Mouse (Mus musculus) left cerebral cortex, adult 6 months (tissue): ENCODE results near the gene Alkbh7. TPM values are rescaled to one million over a fixed set of nuclear protein-coding genes. Genes with fewer than 3 reads are reported as not detected.

Experiments used
- long read RNA-seq, 2 experiments: library from polyadenylated mRNA; unstranded; transcript quantifications; one replicate each; pipeline ENCODE4 v2.0.0; 2019 to 2020
- polyA plus RNA-seq: library from polyadenylated mRNA; unstranded; fragments of <200 nt; fragmentation: Nextera tagmentation; gene quantifications from 2 replicates; pipeline ENCODE4 v1.2.3, GENCODE M21; 2021

Gene Alkbh7
- 62.5 and 64.6 TPM in 2 replicates for polyA plus RNA-seq
- long read RNA-seq, experiment 1, transcript Alkbh7-201 (4 exons, 917 nt), result major isoform, 12 of 13 reads
- long read RNA-seq, experiment 1, partial matches to known transcripts, result 0 of 13 reads
- long read RNA-seq, experiment 1, other reads (novel, unspliced or antisense), result 1 of 13 reads
- long read RNA-seq, experiment 2, transcript Alkbh7-201 (4 exons, 917 nt), result major isoform, 75 of 81 reads
- long read RNA-seq, experiment 2, partial matches to known transcripts, result 2 of 81 reads
- long read RNA-seq, experiment 2, other reads (novel, unspliced or antisense), result 1 of 81 reads

DNA sequence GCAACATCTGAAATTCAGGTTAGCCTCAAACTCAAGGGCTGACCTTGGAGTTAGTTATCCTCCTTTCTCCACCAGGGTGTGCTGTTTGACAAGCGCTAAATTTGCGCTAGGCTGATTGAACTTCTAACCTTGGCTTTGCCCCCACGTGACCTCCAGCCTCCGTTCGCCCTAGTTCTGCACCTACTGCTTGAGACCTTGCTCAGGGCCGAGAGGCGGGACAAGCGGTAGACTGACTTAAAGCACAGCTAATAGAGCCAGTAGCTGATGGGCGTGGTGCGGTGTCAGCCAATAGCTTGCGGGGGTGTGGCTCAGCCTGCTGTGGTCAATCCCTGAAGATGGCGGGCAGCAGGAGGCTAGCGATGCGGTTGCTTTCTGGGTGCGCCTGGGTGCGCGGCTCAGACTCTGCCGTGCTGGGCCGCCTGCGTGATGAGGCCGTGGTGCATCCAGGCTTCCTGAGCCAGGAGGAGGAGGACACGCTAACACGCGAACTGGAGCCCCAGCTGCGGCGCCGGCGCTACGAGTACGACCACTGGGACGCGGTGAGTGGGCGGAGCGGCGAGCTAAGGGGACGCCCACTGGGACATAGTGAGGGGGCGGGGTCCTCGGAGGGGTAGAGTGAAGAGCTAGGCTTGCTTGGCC is at the start of gene Alkbh7:
TSS of gene Alkbh7 (plus strand) at position 311 of the 639 bp plus-strand sequence.

DNA sequence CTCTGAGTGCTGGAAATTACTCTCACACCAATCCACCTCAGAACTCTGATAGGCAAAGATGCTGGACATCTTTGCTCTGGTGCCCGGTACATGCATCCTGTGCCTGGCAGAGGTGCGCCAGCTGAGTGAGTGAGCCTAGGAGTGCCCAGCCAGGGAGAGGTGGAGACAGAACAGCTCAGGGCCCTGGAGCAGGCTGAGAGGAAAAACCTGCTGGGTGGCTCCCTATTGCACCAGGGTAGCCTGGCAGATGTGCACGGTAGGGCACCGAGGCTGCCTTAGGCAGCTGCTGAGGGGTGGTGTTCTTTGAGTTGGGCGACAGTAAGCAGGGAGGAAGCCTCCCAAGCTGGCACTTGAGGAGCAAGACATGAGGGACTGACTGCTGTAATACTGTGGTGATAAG is 15.1 kb upstream of the Alkbh7 start, which contains the start of gene Acer1:
TSS of gene Acer1 (minus strand) at position 114 of the 400 bp plus-strand sequence.

DNA sequence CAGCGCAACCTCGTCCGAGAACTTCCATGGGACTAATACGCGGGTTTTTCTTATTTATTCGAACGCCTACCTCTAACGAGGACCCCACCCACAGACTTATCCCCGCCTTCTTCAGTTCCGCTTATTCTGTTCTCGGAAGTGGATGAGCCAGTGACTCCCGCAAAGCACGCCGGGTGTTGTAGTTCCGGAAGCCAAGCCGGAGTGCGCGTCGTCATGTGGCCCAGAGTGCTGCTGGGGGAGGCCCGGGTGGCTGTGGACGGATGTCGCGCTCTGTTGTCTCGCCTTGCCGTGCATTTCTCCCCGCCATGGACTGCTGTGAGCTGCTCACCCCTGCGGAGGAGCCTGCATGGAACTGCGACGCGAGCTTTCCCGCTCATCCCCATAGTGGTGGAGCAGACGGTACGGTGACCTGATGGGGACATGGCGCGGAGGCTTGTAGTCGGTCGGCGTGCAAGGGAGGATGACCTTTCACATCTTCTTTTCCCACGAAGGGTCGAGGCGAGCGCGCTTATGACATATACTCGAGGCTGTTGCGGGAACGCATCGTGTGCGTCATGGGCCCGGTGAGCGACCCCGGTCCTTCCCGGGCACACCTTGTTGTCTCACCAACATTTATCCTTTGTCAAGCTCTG is 6.9 kb upstream of the Alkbh7 start, which contains the start of gene Clpp:
TSS of gene Clpp (plus strand) at position 191 of the 632 bp plus-strand sequence.

DNA sequence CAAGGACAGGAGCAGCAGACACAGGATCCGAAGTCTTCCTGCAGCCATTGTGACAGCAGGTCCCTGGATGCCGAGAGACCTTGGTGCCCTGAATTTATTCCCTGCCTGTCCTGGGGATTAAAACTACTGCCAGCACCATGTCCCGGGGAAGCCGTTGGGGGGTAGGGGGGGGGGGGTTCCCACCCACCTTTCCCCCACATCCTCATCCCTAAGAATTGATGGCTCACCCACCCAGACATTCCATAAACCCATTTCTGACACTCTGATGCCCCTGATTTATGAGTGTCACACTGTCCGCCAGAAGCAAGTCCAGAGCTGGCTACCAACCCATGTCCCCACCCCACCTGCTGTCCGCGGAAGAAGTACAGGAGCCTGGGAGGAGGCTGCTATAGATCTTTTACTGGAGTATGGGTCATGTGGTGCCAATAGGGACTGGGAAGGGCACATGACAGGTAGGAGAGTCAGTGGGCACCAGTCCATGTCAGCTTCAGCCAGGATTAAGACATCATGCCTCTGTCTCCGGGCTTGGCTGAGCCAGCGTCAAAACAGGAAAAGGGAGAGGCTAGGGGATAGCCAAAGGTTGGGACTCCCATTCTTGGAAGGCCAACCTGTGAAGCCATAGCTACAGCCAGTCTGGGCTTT is 3.0 kb downstream of the Alkbh7 start, which contains the start of gene Pspn:
TSS of gene Pspn (minus strand) at position 51 of the 642 bp plus-strand sequence.

DNA sequence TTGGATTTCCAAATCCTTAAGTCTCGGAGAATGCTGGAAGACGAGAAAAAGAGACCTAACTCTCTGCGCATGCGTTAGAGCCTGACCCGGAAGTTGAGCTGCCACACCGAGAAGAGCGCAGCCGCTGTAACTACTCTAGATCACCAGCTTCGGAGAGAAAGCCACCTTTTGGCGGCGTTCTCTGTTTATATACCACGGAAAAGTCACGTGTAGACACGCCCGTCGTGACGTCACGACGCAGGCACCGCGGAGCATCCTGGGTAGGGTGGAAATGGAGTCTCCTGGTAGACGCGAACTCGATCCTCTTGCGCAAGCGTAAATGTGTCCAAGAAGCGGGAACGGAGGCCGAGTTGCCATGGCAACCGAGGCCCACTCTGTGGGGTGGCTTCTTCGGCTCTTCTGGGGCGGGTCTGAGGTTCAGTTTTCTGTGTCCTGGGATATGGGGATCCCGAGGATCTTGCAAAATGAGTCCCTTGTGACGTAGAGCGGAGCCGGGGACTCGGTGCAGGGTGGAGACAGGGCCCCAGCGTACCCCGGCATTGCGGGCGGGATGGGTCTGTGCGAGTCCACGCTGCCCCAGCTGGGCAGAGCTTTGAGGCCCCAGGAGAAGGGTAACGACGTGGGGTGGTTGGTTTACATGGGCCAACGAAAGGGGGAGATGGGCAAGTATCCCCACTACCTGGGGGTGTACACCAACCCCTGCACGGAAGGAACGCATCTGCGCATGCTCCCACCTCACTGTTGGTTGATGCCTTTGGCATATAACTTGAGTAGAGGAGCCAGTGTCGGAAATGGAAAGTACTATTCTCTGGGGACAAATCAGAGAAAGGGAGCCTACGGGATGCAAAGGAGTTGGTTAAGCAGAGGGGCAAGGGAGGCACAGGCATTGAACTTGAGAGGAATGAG is 14.3 kb downstream of the Alkbh7 start, which contains the start of the genes Gtf2f1 and Gm17949:
TSS of gene Gtf2f1 (minus strand) at position 53 of the 906 bp plus-strand sequence.
TSS of gene Gm17949 (plus strand) at position 234 of the 906 bp plus-strand sequence.

DNA sequence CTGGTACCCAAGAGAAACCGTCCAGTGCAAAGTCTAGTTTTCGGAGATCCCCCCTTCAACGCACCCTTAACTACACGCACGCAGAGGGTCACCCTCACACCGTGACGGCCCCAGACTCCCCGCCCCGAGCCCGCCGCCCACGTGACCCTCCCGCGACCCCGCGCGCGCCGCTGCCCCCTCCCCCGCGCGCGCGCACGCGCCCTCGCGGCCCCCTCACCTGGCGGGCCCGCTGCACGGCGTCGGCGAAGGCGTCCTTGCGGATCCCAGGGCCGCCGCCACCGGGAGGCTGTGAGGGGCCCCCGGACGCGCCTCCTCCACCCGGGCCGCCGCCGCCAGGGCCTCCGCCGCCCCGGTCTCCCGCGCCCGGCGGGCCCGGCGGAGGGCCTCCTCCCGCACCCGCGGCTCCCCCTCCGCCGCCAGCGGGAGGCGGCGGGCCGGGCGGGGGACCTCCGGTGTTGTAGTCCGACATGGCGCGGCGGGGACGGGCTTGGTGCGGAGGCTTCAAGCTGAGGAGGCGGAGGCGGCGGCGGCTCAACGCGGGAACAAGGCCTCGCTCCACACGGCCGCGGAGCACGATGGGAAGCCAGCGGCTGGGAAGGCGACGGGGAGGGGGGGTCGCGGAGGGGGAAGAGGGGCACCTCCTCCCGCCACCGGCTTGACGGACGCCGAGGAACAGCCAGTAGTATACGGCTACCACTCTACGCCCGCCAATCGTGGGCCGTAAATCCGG is 34.0 kb downstream of the Alkbh7 start, which contains the start of gene Khsrp:
TSS of gene Khsrp (minus strand) at position 592 of the 730 bp plus-strand sequence.

DNA sequence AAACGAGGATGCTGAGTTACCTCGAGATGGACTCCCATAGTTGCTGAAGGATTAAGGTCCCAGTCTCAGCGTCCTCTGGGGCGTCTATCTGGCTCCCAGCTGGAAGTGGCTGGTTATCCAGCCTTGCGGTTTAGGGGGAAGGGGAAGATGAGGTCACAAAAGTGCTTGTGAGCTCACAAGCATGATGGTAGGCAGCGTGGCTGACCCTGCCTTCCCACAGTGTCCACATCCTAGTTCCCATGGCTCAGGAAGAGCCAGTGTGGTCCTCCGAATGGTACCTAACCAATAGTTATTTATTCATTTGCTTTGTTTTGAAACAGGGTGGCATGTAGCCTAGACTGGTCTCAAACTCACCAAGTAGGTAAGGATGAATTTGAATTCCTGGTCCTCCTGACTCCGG is 44.4 kb downstream of the Alkbh7 start, which contains the start of gene Slc25a41:
TSS of gene Slc25a41 (minus strand) at position 101 of the 400 bp plus-strand sequence.

Other genes with a start within 250 kb of the Alkbh7 start
- gene Nrtn, start 239.8 kb upstream of the Alkbh7 start, polyA plus RNA-seq, result 3.3 and 6.1 TPM in 2 replicates
- gene Dus3l, start 232.6 kb upstream of the Alkbh7 start, polyA plus RNA-seq, result 24.7 and 26.8 TPM in 2 replicates
- 0.29 TPM in 1 of 2 replicates, not detected in the other for gene Prr22, start 227.1 kb upstream of the Alkbh7 start, polyA plus RNA-seq
- gene Rfx2, start 166.3 kb upstream of the Alkbh7 start, polyA plus RNA-seq, result 1.0 and 1.1 TPM in 2 replicates
- gene Acsbg2, start 122.9 kb upstream of the Alkbh7 start, polyA plus RNA-seq, result not detected in 2 replicates
- gene 1700061G19Rik, start 121.9 kb upstream of the Alkbh7 start, polyA plus RNA-seq, result 0.07 and 0.13 TPM in 2 replicates
- gene Mllt1, start 61.9 kb upstream of the Alkbh7 start, polyA plus RNA-seq, result 4.6 and 11.4 TPM in 2 replicates
- not detected in 2 replicates for gene Acer1, start 15.2 kb upstream of the Alkbh7 start, polyA plus RNA-seq
- gene Clpp, start 7.0 kb upstream of the Alkbh7 start, polyA plus RNA-seq, result 172 and 205 TPM in 2 replicates
- not detected in 2 replicates for gene Pspn, start 2.7 kb downstream of the Alkbh7 start, polyA plus RNA-seq
- 63.0 and 79.7 TPM in 2 replicates for gene Gtf2f1, start 13.9 kb downstream of the Alkbh7 start, polyA plus RNA-seq
- gene Gm17949, start 14.1 kb downstream of the Alkbh7 start, polyA plus RNA-seq, result not detected in 2 replicates
- 3.1 and 6.7 TPM in 2 replicates for gene Khsrp, start 34.2 kb downstream of the Alkbh7 start, polyA plus RNA-seq
- not detected in 2 replicates for gene Slc25a41, start 44.3 kb downstream of the Alkbh7 start, polyA plus RNA-seq
- 1.4 and 1.5 TPM in 2 replicates for gene Crb3, start 61.8 kb downstream of the Alkbh7 start, polyA plus RNA-seq
- 31.3 and 177 TPM in 2 replicates for gene Slc25a23, start 62.5 kb downstream of the Alkbh7 start, polyA plus RNA-seq
- 0.29 and 0.58 TPM in 2 replicates for gene Dennd1c, start 81.2 kb downstream of the Alkbh7 start, polyA plus RNA-seq
- 603 and 657 TPM in 2 replicates for gene Tubb4a, start 90.4 kb downstream of the Alkbh7 start, polyA plus RNA-seq
- 0.77 and 0.92 TPM in 2 replicates for gene Tnfsf9, start 108.0 kb downstream of the Alkbh7 start, polyA plus RNA-seq
- 0.33 and 0.42 TPM in 2 replicates for gene Cd70, start 152.4 kb downstream of the Alkbh7 start, polyA plus RNA-seq
- gene Tnfsf14, start 196.8 kb downstream of the Alkbh7 start, polyA plus RNA-seq, result not detected in 2 replicates
- 0.19 and 0.49 TPM in 2 replicates for gene C3, start 230.8 kb downstream of the Alkbh7 start, polyA plus RNA-seq